Mouse (Mus musculus) 3134 (cell line): ENCODE data around the gene Kif2c.

Source experiments
- DNase-seq: peaks from one replicate; pipeline ENCODE4 v3.0.0-alpha.2; 2011; ENCODE audit warnings: low spot score; ENCODE audit not compliant: insufficient read length; ENCODE audit errors: extremely low read depth

Kif2c gene

DNA sequence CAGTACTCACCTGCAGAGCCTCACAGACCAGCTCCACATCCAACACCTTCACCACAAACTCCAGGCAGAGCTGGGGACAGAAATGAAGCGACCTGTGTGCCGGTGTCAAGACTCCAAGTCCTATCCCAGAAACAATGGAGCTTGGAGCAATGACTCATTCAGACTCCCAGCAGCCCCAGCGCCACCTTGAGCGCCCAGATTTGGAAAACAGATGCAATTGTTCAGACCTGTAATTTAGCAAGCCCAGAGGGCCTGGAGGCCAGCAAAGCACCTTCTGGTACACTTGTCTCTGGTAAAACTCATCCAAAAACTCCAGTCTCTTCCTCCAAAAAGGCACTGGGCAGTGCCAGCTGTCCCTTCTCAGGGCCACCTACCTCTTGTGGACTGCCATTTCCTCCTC, 60.2 kb downstream of the Kif2c start:
- no peak for DNase-seq

DNA sequence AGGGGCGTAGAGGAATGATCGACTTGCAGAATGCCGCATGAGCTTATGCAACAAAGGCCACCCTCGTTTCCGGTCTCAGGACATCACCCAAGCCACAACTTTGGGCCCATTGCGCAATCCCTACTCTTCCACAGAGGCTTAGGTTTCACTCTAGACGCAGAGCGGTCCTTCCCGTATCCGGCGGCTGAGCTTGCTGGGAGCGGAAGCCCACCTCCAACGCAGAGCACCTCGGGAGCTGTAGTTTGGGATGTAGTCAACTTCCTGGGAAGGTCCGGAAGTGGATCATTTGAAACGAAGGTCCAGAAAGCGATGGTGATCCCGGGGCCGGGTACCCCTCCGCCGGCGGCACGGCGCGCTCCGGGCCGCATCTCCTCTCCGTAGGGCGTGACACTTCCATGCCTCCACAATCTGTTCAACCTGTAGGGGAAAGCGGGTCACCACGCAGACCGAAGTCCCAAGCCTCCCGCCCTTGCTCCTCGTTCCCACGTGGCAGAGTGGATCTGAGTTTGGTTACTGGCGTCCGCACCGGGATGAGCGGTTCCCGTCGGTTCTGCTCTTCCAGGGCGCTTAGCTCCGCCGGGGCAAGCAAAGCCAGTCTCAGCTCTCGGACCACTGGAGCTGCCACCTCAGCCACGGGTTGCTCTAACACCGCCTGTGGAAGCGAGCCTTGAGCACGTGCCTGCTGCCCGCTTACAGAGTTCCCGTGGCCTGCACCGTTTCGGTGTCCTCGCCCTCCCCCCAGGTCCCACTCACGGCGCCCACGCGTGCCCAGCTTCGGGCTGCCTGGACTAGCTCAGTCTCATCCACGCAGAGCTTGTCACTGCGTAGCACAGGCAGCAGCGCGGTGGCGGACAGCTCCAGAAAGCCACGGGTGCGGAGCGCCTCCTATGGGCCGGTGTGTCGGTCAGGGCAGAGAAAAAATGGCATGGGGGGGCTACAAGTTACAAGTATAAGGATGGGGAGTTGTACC, 61.7 kb downstream of the Kif2c start:
- peak; percentile 94 for DNase-seq

DNA sequence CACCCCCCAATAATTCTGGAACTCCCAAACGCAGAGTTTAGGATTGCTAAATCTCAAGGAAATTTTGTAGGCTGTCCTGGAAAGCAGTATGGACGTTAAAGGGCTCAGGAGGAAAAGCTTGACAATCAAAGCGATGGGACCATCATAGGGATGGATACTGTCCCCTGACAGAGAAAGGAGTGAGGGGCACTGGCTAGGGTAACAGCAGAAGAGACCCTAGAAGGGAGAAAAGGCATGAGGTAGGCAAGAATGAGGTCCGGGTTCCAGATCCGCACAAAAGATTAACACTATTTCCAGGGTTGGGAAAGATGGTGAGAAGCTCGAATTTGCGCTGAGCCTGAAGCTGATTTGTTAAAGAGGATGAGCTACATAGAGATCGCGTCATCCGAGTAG, 62.4 kb downstream of the Kif2c start:
- DNase-seq: no peak

DNA sequence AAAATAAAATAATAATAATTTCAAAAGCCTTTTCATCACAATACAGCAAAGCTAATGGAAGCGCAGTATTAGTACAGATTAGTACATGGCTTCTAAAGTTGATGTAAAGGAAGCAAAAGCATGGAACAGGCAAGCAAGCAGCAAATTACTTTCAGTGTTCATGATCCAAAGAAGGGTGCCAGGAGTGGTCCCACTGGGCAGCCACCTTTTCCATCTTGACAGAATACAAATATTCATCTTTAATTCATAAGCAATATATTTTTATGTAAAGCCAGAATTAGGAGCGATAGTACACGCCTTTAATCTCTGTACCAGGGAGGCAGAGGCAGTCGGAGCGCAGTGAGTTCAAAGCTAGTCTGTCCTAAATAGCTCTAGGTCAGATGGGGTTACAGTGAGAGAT, 62.8 kb downstream of the Kif2c start:
- DNase-seq: no peak

DNA sequence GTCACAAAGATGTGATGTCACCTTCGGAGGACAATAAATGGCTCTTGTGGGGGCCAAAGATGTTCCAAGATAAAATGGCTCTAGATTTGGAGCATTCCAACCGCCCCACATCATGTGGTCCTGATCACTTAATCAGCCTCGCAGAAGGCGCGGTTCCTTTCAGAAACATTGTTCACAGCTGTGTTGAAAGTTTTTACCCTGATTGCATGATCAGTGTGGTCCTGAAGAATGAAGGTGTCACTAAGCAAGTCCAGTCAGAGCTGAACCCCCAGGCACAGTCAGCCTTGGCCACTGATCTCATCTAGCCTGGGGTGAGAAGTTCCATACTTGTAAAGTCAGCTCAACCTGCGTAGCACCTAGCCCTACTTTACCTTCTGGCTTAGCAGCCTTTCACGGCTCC, 64.5 kb downstream of the Kif2c start:
- no peak for DNase-seq

DNA sequence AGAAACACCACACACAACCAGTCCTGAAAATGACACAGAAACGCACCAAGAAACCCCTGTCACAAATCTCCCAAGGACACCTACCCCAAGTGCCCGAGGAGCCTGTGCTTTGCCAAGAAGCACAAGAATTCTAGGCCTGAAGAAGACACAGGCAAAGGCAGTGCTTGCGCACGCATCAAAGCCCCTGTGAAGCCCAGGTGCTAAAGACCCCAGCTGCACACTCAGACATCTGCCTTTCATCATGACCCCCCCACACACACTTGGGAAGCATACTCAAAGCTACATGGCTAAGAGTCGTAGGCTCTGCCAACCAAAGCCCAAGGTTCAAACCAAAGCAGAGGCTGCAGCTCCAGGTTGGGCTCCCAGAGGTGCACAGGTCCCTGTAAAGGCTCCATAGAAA, 66.8 kb downstream of the Kif2c start:
- DNase-seq: no peak

DNA sequence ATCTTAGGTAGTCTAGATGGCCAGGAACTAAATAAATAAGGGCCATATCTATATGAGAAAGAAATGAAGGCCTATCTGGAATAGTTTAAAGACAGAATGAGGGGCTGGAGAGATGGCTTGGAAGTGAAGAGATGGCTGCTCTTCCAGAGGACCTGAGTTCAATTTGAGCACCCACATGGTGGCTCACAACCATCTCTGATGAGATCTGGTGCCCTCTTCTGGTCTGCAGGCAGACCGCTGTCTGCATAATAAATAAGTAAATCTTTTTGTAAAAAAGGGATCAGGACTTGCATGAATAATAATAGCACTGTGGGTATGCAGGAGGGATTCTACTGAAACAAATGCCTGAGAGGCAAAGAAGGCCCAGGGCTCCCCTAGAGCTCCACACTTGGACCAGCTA, 69.2 kb downstream of the Kif2c start:
- no peak for DNase-seq

DNA sequence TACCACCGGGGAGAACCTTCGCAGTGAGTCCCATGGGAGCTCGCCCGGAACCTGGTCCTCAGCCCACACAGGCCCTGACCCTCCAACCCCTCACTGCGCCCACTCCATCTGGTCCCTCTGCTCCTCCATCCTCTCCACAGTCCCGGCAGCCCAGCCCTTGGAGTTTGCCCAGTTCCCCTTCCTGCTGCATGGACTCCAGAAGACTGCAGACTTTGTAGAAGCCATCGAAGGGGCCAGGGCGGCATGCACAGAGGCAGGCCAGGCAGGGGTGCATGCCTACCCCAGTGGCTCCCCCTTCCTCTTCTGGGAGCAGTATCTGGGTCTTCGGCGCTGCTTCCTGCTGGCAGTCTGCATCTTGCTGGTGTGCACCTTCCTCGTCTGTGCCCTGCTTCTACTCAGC, 71.5 kb downstream of the Kif2c start:
- no peak for DNase-seq

DNA sequence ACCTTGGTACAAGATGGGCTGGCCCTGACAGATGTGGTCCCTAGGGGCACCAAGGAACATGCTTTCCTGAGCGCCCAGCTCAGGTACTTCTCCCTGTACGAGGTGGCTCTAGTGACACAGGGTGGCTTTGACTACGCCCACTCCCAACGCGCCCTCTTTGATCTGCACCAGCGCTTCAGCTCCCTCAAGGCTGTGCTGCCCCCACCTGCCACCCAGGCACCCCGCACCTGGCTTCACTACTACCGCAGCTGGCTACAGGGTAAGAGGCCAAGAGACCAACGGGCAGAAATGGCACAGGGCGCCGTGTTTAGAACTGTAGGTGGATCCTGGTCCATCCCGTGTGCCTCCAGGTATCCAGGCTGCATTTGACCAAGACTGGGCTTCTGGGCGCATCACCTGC, 72.2 kb downstream of the Kif2c start:
- no peak for DNase-seq
